Mouse (Mus musculus): ENCODE measurements at regions not wholly inside any gene's neighbourhood (a gene's known extent, or its start where the extent isn't known, plus 50 kb on each side); places are given as distances from the start of the nearest gene placed in this dataset.

DNA sequence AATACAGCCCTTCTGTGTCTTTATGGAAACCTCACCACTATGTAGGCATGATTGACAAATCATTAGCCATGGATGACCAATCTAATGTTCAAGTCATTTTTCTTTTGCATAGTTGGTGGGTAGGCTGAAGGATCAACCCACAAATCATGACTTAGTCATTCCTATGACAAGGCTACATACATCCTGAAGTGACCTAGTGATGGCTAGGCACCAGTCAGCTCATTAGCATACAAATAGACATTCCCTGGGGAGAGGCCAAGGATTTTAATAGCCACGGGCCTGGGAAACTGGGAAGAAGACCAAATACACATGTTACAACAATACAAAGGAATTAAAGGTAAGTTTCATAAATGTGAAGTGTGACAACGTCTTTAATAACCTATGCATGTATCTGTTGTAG lies 231.1 kb upstream of the Arglu1 start:
- DNase-seq (ENCODE audit: low spot score in 2 of 2), result no peak

DNA sequence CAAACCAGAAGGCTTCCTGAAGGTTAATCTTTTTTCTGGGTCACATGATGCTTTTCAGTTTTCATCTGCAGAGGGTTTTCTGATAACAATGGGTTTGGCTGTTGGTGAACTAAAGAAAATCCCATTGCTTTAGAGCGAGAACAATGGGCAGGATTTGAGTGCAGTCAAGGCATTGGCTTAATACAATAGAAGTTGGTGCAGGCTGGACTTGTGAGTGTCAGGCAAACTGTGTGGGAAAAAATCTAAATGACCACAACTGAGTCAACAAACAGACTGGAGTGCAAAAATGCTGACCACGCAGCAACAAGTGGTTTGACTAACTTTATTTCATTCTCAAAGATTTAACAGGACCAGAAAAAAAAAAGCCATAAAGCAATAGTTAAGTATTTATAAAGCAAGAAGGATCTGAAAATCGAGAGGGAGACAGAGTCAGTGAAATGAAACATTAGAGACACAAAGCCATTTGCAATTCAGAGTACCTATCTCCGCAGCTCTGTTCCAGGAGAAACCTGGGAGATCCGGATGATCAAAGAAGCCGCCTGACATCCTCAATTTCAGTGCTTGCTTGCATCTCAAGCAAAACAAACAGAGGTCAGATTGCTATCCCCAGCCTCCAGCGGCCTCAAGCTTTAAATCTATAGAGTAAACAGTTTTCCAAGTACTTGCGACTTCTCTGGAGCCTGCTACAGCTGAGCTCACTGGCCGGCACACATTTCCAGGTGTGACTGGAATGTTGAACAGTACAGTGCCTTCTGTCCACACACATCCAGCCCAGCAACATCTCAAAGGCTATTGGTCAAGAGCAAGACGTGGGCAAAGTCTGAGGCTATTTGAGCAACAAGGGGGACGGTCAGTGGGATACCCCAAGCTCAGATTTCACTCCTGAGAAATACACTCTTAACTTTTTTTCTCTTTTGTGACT lies 229.5 kb upstream of the Arglu1 start:
- no peak for DNase-seq (ENCODE audit: low spot score in 2 of 2)

DNA sequence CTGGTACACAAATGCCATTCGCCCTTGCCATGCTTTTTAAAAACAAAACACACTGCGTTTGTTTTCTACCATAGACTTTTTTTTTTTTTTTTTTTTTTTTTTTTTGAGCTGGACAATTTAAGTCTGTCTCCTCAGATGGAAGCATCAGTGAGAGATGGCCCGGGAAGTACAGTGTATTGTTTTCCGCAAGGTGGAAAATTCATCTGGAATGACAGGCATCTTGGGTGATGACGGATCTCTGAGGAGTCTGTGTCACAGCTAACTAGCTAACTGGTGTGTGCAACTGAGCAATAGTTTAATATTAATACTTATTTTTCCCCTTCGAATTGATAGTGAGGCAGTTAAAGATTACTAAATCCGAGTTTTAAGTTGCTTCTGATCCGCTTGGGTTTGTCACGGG lies 228.7 kb upstream of the Arglu1 start:
- no peak for DNase-seq (ENCODE audit: low spot score in 2 of 2)

DNA sequence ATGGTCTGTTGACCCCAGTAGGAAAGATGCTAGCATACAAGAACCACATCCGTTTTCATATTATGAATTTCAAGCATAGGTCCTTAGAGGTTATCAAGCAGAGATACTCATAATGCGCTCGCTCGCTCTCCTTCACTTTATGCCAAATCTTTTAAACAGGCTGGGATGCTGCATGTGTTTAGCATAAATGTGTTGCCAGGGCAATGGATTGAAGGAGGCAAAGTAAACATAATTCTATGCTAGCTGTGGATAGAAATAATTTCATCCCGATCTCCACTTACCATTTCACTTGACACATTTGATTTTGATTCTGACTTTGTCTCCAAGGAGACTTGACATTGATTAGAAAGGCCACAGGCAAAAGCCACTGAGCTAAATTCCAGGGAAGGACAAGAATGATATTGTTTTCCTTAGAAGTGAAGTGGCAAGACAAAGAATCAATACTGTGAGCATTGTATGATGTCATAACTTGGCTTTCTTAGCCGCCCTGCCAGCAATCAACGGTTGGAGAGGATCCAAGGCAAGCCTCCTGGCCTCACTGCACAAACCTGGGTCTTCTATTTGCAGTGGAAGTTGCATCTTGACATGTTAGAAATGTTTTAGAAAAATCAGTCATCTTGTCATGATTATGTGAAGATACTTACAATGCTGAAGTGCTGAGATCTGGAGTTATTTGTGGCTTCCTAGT lies 217.3 kb upstream of the Arglu1 start:
- DNase-seq (ENCODE audit: low spot score in 2 of 2), result no peak

DNA sequence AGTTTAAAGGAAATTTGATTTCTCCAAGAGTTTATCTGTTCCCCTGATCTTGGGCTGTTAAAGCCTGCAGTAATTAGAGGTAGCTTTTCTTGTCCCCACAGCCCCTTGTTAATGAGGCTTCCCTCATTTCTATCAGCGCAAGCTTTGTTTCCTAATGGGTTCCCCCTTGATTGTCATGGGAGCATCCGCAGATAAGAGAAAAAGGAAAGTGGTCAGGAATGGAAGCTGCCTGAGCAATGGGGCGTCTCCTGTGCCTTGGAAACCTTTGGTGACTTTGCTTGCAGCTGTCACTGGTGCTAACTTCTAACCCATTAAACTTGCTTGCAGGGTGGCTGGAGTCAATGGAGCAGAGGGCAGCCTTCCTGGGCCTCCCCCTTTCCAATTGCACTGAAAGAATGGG lies 202.7 kb upstream of the Arglu1 start:
- no peak for DNase-seq (ENCODE audit: low spot score in 2 of 2)

DNA sequence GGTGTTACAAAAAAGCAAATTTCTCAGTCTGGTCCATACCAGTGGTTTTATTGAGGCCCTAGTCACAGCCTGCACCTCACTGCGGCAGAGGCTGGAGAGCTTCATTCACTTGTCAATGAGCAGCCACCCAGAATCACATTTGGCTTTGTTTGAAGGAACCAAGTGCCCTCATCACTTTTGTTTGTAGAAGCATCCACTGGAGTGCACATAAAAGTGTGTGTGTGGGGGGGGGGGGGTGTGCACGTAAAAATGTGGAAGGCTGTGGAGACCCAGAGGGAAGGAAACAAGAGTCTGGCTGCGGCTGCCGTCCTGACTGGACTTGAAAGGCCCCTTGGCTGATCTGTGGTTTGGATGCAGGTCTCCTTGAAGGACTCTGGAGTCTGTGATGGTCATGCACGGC lies 187.0 kb upstream of the Arglu1 start:
- no peak for DNase-seq (ENCODE audit: low spot score in 2 of 2)

DNA sequence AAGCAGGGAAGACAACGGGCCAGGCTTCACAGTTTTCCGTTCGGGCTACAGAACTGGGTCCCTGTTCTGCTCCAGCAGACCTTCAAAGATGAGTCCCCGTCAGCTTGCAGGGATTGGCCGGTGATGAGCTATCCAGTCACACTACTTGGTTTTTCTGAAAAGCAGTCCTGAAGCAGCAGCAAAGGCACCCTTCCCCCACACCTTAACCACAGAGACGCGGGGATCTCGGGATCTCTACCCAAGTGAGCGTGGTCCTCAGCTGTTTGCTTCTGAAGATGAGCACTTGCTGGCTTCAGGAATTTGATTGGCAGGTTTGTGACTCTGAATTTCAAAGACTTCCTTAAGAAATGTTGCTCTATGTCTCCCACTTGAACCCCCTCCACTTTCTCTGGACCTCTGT lies 186.6 kb upstream of the Arglu1 start:
- no peak for DNase-seq (ENCODE audit: low spot score in 2 of 2)

DNA sequence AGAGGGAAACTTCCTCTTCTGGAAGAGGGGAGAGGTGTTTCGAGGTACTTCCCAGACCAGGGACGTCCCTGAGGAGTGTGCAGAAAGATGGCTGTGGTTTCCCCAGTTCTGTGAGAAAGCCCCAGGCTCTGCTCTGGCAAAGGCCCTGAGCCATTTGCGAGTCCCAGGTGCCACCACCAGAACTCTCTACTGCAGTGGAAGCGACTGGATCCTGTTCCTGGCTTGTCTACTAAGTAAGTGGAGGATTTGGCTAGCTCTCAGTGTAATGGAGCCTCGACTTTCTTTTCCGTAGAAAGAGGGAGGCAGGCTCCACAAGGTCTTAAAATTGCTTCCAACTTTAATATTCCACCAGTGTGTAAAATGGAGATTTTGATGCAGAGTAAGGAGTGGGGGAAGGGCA lies 186.1 kb upstream of the Arglu1 start:
- no peak for DNase-seq (ENCODE audit: low spot score in 2 of 2)

DNA sequence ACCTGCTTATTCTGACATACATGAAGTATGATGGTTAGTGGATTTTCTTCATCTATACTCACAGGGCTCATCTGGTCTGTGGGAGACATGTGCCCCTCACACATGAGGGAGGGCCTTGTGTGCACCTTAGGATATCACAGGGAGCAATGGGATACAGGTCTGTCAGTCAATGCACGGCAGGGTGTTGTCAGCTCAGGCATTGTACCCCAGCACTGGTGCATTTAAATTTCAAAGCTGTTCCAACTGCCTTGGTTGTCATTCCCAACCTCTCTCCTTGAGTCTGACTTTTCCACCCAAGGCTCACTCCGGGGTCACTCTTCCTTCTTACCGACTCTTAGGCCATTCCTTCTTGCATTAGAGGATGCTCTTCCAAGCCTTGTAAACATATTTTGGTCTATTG lies 181.6 kb upstream of the Arglu1 start:
- no peak for DNase-seq (ENCODE audit: low spot score in 2 of 2)

DNA sequence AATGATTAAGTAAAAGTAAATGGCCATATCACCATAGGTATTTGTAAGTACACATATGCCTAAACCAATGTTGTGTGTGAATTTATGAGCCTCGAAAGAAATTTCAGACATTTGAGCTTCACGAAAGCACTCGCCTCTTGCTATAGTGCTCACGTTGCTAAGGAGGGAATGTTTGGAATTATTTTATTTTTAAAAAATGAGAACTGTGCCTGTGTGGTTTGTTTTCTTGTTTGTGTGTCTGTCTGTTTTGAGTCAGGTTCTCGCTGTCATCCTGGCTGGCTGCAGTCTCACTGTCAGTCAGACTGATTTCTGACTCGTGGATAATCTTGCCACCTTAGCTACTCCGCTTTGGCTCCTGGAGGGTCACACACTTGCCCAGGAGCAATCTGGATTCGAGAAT lies 180.7 kb upstream of the Arglu1 start:
- DNase-seq (ENCODE audit: low spot score in 2 of 2), result no peak

DNA sequence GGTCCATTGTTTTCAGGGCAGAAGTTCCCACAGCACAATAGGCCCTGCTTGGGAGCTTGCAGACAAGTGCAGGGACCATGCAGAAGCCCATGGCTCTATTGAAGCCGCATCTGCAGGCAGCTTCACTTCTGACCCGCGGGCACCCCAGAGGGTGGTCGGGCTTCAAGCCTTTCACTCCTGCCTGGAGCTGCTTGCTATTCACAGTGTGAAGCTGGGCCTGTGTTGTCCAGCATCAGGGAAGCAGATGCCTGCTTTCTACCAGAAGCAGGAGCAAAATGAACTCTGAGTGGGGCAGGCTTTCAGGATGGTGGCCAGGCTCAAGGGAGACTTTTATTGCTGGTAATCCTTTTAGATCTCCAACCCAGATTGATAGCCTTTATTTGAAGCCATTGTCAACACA lies 180.2 kb upstream of the Arglu1 start:
- no peak for DNase-seq (ENCODE audit: low spot score in 2 of 2)

DNA sequence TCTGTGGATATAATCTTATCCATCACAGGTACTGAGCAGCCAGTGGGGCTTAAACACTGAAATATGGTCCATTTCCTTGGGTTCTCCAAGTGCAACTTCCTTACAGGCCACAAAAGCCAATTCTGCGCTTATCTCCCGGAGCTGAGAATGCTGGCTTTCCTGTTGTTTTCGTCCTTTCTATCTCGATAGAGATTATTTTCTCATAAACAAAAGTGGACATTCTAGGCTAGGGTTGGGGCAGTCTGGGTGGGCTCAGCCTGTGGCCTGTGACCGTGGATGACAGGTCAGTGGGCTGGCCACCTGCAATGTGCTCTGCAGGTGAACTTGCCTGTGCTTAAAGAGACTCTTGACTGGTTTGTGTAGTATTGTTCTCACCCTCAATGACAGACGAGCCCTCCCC lies 179.0 kb upstream of the Arglu1 start:
- DNase-seq (ENCODE audit: low spot score in 2 of 2), result no peak

DNA sequence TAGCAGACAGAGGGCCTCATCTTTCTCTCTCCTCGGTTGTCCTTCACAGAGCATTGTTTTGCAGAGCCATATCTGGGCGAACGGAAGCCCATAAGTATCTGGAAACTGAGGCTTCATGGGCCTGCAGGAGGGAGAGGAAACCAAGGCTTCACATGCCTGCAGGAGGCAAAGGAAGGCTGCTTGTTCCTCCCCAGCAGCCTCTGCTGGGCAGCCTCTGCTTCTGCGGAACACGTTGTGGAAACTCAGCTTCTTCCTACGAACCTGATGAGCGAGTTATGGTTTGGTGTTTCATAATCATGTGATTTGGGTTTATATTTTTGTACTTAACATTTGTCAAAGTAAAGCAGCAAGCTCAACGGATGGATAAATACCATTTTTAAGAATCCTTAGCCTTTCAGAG lies 177.6 kb upstream of the Arglu1 start:
- no peak for DNase-seq (ENCODE audit: low spot score in 2 of 2)

DNA sequence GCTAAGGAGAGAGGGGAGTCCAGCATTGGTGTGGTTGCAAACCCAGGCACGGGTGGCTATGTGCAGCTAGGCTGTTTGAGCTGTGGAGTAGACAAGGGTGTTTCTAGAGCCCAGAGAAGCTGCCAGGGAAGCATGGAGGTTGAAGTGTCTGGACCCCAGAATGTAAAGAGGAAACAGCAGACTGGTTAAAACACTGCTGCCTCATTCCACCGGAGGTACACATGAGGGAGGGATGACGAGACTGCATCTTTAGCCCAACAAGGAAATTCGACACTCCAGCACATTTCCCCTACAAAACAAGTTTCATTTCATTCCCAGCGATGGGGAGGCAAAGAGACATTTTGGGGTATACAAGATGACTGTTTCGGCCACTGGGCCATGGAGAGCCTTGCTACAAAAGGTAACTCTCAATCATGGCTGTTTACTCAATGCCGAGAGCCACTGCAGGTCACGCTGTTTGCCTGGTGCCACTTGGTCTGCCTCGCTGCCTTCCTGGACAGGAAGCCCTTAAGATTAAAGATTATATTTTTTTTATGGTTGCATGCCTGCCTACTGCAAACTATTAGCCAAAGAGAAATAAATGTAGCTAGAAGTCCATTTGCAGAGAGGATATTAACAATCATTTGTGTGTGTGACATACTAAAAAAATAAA lies 176.9 kb upstream of the Arglu1 start:
- peak; percentile 16 to 23 for DNase-seq (ENCODE audit: low spot score in 2 of 2)

DNA sequence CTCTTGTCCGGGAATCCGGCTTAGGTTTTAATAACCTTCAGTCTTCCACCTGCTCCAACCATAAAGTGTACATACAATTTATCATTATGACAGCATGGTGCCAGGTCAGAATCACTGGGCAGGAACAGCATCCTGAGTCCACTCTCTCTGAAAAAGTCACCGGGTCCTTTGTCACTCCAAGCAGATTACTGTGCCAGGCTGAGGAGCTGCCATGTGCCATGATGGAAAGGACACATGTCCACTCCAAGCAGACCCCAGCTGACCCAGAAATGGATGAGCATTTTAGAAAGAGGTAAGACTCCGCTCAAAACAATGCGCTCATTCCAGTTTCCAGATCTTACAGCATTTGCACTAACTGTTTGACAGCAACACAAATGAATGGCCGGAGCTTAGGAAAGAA lies 172.4 kb upstream of the Arglu1 start:
- no peak for DNase-seq (ENCODE audit: low spot score in 2 of 2)

DNA sequence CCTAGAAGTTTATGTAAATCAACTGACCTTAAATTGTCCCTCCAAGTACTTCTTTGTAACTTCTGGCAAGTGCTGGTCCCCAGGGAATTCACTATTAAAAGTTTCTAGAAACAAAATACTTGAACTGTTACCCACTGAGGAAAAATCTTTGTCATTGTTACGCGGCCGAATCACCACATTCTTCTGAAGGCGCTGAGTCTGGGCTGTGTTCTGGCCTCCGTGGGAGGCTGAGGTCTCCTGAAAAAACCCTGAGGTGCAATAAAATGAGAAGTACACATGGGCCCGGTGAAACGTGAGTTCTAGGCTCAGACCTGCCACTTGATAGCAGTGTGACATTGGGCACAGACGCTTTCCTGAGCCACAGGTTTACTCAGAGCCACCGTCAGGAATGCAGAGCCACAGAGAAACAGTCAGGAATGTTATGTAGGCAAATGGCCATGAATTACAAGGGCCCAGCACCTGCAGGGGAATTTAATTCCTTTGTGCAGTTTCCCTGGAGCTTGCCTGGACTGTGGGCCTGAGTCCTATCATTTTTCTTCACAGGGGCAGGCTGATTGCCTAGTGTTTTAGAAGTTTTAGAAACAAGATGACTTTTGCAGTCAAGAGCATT lies 171.1 kb upstream of the Arglu1 start:
- DNase-seq (ENCODE audit: low spot score in 2 of 2), result no peak

DNA sequence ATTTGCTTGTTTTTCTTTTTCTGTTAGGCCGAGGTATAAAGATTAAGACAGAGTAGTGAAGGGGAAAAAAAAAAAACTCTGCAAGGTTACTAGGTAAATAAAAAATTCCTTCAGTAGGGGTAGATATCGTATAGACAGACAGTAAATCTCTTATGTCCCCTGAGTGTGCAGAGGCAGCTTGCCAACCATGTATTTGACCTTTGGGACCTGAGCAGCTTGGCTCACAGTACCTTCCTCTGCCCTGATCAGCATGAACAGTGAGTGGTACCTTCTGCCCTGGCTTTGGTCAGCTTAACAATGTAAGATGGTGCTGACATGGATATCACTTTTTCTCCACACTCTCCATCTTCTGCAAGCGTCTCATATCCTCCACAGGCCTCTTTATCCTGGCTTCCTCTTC lies 168.3 kb upstream of the Arglu1 start:
- no peak for DNase-seq (ENCODE audit: low spot score in 2 of 2)

DNA sequence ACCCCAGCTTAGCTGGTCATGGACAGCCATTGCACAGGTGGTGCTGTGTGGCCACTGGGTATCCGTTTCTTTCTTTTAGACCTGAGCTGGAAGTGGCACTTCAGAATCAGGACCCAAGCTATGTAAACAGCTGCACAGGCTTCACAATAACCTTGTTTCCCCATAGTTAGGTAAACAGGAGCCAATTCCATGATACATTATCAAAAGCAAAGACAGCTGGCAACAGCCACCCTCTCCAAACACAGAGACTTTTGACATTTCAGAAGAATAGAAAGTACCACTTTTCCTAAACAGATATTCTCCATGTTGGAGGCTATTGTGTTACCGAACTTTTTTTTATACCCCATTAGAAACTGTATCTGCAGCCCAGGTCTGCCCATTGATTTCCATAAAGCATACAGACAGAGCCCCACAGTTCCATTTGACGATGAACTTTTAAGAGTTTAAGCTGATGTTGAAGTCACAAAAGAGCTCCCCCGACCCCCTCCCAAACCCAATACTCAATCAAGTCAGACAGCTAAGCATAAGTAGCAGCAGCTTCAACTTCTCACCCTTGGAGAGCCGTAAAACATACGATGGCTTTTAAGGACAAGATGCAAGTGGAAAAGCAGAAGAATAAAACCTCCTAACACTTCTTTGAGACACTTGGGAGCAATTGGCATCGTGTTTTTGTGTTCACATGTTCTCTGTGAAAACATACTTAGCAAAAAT lies 162.5 kb upstream of the Arglu1 start:
- DNase-seq (ENCODE audit: low spot score in 2 of 2), result no peak

DNA sequence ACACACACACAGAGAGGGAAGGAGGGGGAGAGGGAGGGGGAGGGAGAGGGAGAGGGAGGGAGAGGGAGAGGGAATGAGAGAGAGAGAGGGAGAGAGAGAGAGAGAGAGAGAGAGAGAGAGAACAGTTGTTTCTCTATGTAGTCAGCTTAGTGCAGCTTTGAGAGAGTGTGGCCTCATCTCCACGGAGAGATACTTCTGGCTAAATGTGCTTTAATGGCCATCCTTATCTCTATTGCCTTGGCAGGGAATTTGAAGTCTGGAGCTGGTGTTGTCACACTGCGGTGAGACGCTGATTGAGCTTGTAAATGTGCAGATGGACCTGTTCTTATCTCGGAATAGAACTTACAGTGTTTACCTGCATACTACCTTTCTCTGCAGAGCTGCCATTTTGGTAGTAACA lies 160.9 kb upstream of the Arglu1 start:
- no peak for DNase-seq (ENCODE audit: low spot score in 2 of 2)

DNA sequence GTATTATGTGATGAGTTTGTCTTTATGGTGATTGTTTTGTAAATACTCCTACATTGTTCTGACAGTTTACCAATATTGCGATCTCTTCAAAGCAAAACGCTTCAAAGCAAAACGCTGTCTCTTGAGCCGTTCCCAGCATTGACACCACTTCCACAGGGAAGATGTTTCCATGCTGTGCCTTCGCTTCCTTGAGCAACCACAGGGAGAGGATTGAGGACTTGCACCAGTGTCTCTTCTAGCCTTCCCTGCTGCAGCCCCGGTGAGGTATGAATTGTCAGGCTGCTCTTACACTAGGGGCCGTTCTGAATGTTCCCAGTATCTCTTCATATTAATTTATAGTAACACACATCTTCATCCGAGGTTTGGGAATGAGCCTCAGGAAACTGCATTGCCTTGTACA lies 160.4 kb upstream of the Arglu1 start:
- no peak for DNase-seq (ENCODE audit: low spot score in 2 of 2)

DNA sequence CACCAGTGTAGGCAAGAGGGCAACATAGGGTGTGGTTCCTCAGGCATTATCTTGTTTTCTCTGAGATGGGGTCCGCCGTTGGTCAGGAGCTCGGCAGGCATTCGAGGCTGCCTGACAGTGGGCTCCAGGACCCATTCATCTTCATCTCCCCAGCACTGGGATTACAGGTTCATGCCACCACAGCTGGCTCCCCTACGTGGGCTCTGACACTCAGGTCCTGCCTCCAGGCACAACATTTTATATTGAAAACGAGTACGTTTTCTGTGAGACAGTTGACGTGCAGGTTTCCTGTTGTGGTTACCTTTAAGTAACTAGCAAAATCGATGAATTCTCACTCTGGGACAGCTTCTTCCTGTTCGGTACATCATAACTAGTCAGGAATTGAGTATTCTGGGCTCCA lies 157.3 kb upstream of the Arglu1 start:
- DNase-seq (ENCODE audit: low spot score in 2 of 2), result no peak

DNA sequence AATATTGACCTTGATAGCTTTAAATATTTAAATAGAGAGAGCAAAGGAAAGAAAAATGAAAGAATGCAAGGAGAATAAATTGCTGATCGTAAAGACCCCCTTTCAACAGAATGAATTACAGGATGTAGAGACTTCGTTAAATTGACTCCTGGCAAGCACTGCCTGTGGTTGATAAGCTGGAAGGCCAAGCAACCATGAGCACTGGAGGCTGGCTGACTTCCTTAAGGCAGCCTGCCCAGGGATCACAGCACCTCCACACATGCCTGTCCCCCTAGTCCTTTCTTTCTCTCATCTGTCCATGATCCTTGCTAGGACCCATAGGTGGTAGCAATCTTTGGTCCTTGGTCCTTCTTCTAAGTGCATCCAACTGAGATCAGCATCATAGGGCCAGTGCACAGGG lies 152.0 kb upstream of the Arglu1 start:
- no peak for DNase-seq (ENCODE audit: low spot score in 2 of 2)

Measured in urinary bladder, adult 18-20 months (tissue).